Mouse (Mus musculus) ES-Bruce4 (cell line): ENCODE measurements at regions not wholly inside any gene's neighbourhood (a gene's known extent, or its start where the extent isn't known, plus 50 kb on each side); places are given as distances from the start of the nearest gene placed in this dataset.

Experiments
- CTCF ChIP-seq: IDR thresholded peaks from one replicate; pipeline ENCODE4 v1.8.1; 2011; ENCODE audit warnings: low read depth, low read length
- POLR2A ChIP-seq: IDR thresholded peaks from one replicate; pipeline ENCODE4 v1.8.1; 2011; ENCODE audit warnings: low read length; ENCODE audit not compliant: insufficient read depth

- TF ChIP-seq POLR2A (no peak), CTCF (no peak)
Measured at GRCm38 (mm10) chr1:142688828-142689227, 951.6 kb upstream of the B3galt2 start.
